Mouse (Mus musculus) gastrocnemius, postnatal 10 days (tissue): ENCODE data around the gene Chst12. TPM values are rescaled to one million over a fixed set of nuclear protein-coding genes. Genes with fewer than 3 reads are reported as not detected.
"Not testable (repeated sequence)": the region's sequence is repeated elsewhere in the genome, so short reads cannot be mapped to it uniquely, and the experiment has no call there.

Experiments
- DNase-seq: peaks from one replicate; pipeline ENCODE4 v3.0.0; 2021; ENCODE audit warnings: mixed read lengths
- long read RNA-seq, 2 experiments: library from polyadenylated mRNA; stranded (forward); transcript quantifications; one replicate each; pipeline ENCODE4 v2.0.0; 2021
- total RNA-seq, 2 experiments: library from RNA; stranded (reverse); gene quantifications; 2 replicates each; pipeline ENCODE4 v1.2.3; 2021

The Chst12 gene
- total RNA-seq, result 10 to 100 TPM in 1 of 2 experiments, 1 to 10 TPM in 1; 9.6 to 14.5 TPM
- long read RNA-seq, experiment 1, transcript Chst12-202 (2 exons, 766 nt), result minor isoform, 5 of 31 reads
- long read RNA-seq, experiment 1, transcript Chst12-201 (2 exons, 2,331 nt), result major isoform, 24 of 31 reads
- long read RNA-seq, experiment 1, partial matches to known transcripts, result 0 of 31 reads
- long read RNA-seq, experiment 1, other reads (novel, unspliced or antisense), result 2 of 31 reads
- long read RNA-seq, experiment 2, transcript Chst12-201 (2 exons, 2,331 nt), result major isoform, 16 of 19 reads
- long read RNA-seq, experiment 2, partial matches to known transcripts, result 0 of 19 reads
- long read RNA-seq, experiment 2, other reads (novel, unspliced or antisense), result 1 of 19 reads

DNA sequence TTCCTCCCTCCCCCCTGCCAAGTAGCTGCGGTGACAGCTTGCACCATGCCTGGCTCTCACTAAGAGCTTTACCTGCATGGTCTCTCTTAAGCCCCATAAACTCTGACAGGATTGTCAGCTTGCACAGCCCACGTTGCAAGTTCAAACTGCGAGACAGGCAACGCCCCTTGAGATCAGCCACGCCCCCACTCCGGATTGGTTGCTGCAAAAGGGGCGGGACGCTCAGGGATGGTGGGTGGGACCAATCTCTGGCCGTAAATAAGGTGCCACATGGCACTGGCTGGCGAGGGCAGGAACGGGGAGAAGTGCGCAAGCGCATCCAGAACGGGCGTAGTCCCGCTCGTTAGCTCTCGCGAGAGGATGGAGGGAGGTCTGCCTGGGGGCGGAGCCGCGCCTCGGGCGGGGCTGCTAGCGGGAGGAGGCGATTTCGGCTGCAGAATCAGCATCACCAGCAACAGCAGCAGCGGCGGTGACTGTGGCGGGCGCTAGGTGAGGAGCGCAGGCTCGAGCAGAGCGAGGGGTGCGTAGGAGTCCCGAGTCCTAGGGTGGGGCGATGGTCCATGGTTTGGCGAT lies at the start of gene Chst12:
Gene Chst12, plus strand, starts transcription at position 343 of the 573 bp plus-strand sequence.
- peak; percentile 99 for DNase-seq

DNA sequence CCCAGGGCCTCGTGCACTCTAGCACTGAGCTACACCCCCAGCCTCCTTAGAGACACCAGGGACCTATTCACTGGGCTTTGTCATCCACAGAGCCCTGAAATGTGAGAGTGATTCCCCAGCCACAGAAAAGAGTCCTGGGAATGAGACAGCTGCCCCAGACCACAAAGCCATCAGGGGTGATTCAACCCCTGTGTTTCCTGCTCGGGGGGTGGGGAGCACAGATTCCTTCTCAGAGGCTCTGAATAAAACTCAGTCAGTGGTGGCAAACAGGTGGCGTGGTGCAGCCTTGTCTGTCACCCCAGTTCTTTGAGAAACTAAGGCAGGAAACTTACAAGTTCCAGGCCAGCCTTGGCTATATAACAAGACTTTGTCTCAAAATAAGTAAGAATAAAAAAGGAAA lies 43.9 kb upstream of the Chst12 start:
- DNase-seq, result no peak

- not testable (repeated sequence) for DNase-seq
These were observed 42.2 kb upstream of the Chst12 start for GRCm38 (mm10) chr5:140463151-140463550.

- no peak for DNase-seq
These were observed 40.4 kb upstream of the Chst12 start for GRCm38 (mm10) chr5:140464943-140465342.

DNA sequence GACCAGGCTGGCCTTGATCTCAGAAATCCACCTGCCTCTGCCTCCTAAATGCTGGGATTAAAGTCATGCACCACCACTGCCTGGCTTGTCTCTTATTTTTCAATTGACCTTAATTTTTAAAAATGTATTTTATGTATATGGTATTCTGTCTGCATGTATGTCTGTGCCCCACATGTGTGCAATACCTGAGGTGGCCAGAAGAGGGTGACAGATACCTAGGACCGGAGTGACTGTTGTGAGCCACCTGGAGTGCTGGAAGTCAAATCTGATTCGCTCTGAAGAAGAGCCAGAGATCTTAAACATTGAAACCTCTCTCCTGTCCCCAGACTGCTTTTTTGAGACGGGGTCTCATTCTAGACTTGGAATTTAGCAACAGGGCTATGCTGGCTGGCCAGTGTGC lies 33.0 kb upstream of the Chst12 start:
- DNase-seq, result no peak

DNA sequence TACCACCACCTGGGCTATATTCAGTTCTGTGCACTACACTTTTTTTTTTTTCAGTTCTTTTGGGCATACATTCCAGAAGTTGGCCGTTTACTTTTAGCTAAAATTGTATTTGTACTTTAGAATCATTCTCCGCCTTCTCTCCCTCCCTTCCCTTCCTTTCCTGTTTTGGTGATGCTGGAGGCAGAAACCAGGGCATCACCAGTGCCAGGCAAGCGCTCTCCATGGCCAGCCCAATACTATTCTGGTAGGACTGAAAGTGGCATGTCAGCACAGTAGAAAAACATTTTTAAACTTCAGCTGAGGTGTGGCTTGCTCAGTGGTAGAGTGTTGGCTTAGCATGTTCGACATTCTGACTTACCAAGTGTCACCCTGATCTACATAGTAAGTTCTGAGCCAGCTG lies 23.9 kb upstream of the Chst12 start:
- no peak for DNase-seq

DNA sequence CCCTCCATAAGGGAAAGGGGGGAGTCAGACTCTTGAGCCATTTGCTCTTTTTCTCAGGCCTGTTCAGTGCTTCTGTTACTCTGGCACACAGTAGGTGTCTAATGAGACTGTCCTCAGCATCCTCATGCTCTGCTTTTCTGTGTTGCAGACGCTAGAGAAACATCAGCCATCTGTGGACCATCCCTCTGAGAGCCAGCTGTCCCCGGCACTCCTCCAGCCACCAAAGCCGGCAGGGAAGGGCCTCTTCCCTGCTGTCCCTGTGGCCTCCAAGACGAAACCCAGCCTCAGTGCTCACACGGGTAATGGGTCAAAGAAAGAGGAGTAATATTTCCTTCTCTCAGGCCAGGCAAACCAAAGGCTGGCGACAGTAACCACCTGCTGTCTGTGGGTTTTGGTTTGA lies 14.2 kb upstream of the Chst12 start:
- no peak for DNase-seq

GRCm38 (mm10) chr5:140492684-140493233 lies 12.6 kb upstream of the Chst12 start:
- DNase-seq, result no peak

GRCm38 (mm10) chr5:140498176-140498575 lies 7.2 kb upstream of the Chst12 start:
- DNase-seq, result no peak

GRCm38 (mm10) chr5:140500736-140501135 lies 4.6 kb upstream of the Chst12 start:
- no peak for DNase-seq

- DNase-seq, result no peak
These were observed 3.1 kb upstream of the Chst12 start for GRCm38 (mm10) chr5:140501982-140502836.

GRCm38 (mm10) chr5:140502925-140503324 lies 2.4 kb upstream of the Chst12 start:
- DNase-seq, result peak; percentile 56

GRCm38 (mm10) chr5:140506096-140506794 lies 895 bp downstream of the Chst12 start:
- peak; percentile 16 for DNase-seq

DNA sequence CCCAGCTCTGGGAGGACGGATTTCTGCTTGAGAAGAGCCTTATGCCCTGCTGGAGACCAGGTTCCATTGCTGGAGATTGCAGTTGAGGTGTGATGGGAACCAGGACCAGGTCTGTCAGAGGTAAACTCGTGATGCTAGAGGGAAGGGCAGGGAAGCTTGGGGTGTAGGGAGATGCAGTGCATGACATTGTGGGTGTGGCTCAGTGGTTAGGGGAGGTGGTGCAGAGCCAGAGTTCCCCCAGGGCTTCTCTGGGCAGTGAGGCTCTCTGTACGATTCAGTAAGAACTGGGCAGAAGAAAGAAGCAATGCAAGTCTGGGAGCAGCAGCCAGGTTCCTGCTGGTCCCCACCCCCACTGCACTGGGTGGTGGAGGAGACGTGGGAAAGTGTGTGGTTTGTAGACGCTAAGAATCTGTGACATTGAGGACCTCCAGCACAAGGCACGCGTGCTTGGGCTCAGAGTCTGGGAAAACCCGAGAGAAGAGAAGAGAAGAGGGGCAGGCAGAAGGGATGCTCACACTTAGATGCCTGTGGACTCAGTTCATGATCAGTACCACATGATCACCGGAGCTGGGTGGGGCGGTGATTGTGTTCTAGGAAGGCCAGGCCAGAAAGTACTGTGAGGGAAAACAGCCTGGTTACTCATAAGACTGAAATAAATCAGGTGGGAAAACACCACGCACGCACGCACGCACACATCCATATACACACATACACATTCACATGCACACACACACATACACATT lies 2.3 kb downstream of the Chst12 start:
- DNase-seq, result peak; percentile 15

DNA sequence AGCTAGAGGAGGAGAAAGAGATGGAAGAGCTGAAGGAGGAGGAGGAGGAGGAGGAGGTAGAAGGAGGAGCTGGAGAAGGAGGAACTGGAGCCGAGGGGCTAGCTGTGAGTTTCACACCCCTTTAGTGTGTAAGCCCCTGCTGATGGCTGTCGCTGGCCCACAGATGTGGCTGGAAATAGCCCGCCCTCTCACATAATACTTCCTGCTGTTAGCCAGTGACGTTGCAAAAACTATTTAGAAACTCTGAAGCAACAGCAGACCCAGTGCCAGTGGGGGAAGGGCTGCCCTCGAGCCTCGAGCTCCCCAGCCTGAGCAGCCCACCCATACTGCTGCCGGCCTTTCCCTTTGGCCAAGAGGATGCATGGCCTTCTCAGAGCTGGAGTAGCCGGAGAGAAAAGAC lies 3.3 kb downstream of the Chst12 start:
- peak; percentile 13 for DNase-seq

DNA sequence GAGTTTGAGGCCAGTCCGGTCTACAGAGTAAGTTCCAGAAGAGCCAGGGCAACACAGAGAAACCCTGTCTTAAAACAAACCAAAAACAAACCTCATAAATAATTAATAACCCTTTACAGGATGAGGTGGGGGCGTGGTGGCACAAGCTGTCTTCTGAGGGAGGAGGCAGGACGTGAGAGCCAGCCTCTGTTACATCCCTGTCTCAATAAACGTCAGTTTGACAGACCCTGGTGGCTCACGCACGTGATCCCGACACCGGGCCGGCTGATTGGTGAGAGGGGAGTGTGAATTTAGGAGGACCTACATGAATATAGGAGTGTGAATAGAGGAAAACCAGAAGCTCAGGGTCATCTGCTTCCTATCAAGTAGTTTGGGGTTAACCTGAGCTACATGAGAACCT lies 3.9 kb downstream of the Chst12 start:
- no peak for DNase-seq

- peak; percentile 30 for DNase-seq
These were observed 5.0 kb downstream of the Chst12 start for GRCm38 (mm10) chr5:140510012-140511000.

GRCm38 (mm10) chr5:140513921-140514320 lies 8.6 kb downstream of the Chst12 start:
- no peak for DNase-seq

GRCm38 (mm10) chr5:140514799-140515486 lies 9.6 kb downstream of the Chst12 start:
- DNase-seq, result no peak
